Mouse (Mus musculus) CH12F3 (cell line): ENCODE results near the gene Ttc1.

ENCODE experiments used
- in situ Hi-C: fragments of 300-500 bp; cut with MboI; formaldehyde crosslinking; loops from 2 replicates; pipeline ENCODE4 v1.14.3; 2020; ENCODE audit warnings: low sequenced_read_pairs

The Ttc1 gene

DNA sequence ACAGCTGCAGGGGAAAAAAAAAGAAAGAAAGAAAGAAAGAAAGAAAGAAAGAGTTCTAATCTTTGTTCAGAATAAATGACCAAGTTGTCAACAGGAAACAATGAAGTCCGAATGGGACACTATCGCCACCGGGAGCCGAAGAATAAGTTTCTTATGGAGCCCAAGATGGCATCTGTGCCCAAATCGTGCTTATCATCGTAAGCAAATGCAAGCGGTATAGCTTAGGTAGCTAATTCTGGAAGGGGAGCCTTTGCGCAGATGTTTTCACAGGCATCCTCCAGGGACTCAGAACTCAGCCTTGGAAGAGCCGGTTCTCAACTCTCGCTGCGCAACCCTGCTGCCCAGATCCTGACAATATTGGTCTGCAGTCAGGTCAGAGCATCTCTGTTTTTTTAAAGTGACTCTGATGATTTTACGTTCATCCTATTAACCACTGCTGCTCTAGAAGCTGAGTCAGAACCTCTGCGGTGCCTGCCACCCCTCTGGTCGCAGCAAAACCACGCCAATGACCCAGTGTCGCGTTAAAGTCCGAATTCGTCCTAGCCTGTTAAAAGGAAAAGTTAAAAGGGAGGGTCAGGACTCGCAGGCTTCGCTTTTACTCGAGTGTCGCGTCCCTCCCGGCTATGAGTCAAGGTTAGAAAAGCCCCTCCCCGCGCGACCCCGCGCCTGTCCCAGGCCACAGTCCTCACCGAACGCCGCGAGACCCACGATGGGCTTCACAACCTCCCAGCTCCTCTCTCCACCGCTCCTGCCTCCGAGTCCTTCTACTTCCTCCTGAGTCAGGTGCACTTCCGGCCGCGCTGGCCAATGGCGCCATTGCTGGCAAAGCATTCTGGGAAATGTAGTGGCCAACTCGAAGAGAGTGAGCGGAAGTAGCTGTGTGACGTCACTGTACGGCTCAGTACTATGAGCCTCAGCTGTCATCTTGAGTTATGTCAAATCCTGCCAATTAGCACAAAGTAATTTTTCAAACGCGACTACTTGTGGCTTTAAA is at the start of gene Ttc1:
TSS of gene Ttc1 (minus strand) at position 776 of the 994 bp plus-strand sequence.
- in situ Hi-C loops = no loop called here

DNA sequence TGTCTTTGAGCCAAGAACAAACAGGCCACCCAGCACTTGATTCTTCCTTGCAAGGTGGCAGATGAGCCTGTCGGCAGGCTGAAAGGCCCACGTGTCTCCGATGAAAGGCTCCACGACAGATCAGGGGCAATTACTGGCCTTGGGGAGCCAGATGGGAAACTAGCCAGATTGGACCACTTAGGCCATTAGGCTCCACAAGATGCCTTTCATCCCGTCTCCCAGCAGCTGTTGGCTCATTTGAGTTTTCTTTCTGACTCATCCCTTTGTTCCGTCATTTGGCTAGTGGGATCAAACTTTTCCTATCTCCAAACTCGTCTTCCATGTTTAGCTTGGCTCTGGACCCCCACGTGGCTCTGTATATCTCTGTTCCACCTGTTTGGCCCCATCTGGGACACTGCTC is 48.2 kb upstream of the Ttc1 start:
- in situ Hi-C loops = no loop called here

DNA sequence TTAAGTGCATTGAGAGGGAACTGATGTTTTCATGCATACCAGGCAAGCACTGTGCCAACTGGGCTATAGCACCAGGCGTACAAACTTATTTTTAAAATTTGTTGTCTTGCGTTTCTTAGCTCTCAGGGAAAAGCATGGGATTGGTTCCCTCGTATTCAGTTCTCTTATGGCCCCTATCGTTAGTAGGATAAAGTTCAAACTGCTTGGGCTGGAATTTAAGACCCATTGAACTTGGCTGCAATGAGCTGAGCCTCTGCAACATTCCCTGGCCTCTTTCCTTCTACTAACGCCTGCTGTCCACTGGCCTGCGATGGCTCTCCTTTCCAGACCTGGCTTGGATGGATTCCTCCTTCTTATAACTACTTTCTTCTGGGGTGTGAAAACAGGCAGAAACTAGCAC is 42.6 kb upstream of the Ttc1 start:
- in situ Hi-C loops = no loop called here

- in situ Hi-C loops = loop anchor here (10.0 kb wide), 1 partner anchor 541 kb away; no protein-coding TSS in a partner anchor
Measured at GRCm38 (mm10) chr11:43783772-43784171, 36.0 kb upstream of the Ttc1 start.

DNA sequence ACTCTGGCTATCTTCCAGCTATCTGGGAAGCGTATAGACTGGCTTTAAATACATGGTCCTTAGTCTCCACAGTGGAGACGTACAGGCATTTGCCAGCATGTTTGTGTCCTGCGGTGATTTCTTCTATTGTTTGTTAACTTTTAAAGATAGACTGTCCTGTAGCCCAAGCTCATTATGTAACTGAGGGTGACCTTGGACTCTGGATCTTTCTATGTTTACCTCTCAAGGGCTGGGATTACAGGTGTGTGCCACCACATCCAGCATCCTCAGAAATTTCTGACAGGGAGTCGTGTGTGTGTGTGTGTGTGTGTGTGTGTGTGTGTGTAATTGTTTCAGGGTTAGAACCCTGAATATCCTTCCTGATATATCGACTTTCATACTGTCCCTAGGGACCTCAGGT is 35.3 kb upstream of the Ttc1 start:
- in situ Hi-C loops = loop anchor here (10.0 kb wide), 1 partner anchor 542 kb away; no protein-coding TSS in a partner anchor

GRCm38 (mm10) chr11:43779551-43779950 is 31.7 kb upstream of the Ttc1 start:
- in situ Hi-C loops = no loop called here

DNA sequence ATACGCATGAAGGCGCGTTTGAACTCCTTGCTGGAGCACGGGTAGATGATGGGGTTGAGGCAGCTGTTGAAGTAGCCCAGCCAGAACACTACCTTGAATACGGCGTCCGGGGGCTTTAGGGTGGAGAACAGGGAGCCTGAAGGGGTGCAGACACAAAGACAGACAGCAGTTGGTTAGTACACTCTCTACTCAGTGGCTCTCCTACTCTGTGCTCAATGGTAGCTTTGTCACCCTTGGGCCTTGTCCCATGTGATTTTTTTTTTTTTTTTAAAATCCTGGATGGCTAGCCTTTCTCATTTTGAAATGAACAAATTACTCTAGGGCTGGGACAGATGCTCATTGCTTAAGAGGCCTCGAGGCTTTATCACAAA is 28.5 kb upstream of the Ttc1 start:
- in situ Hi-C loops = no loop called here

DNA sequence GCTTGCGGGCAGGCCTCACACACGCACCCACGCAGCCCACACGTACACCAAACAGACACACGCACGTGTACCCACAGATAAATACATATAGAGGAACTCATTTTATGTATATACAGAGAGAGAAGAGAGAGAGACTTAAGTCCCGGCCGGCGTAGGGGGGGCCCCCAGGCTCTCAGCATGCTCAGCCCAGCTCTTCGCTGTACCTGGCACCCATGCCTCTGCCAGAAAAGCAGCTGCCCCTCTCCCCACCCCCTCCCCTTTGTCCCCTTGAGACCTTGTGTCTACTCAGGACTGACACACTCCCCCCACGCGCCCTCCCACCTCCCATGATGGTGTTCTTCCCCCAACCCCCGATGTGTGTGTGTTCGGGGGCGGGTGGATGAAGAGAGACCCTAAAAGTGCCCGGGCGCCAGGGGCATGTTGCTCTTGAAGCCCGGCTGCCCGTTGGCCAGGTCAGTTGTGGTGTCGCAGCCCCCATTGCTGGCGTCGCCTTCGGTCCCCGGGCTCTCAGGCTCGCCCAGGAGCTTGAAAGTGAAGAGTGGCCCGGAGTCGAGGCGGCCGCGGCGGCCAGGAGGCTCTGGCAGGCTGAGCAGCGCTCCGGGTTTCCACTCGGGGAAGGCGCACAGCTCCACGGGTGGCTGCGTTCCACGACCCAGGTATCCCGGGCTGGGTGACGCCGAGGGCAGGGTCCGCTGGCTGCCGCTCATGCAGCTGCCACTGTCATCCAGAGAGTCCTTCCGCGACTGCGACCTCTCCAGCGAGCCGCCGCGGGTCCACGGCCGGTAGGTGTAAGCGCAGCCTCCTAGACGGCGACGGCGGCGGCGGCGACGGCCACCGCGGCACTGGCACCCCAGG is 27.9 kb upstream of the Ttc1 start:
- in situ Hi-C loops = no loop called here

- in situ Hi-C loops = no loop called here
Measured at GRCm38 (mm10) chr11:43773725-43774124, 25.9 kb upstream of the Ttc1 start.

DNA sequence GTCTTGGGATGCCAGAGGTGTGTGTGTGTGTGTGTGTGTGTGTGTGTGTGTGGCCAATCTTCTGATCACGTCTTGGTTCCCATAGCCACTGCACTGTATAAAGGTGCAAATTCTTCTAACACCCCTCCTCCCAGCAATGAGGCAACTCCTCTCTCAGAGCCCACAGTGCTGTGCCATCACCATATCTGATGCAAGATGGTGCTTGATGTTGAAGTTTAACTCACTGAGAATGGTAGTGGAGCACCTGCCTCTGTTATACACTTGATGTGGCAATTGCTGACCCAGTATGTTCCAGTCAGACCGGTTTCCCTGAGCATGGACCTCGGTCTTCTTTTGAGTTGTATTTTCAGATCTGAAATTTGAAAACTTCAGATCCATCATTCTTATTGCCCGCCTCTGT is 22.3 kb upstream of the Ttc1 start:
- in situ Hi-C loops = no loop called here

- in situ Hi-C loops = no loop called here
Measured at GRCm38 (mm10) chr11:43767749-43768148, 19.9 kb upstream of the Ttc1 start.

GRCm38 (mm10) chr11:43766922-43767648 is 19.3 kb upstream of the Ttc1 start:
- in situ Hi-C loops = no loop called here

GRCm38 (mm10) chr11:43758436-43758835 is 10.6 kb upstream of the Ttc1 start:
- in situ Hi-C loops = no loop called here

DNA sequence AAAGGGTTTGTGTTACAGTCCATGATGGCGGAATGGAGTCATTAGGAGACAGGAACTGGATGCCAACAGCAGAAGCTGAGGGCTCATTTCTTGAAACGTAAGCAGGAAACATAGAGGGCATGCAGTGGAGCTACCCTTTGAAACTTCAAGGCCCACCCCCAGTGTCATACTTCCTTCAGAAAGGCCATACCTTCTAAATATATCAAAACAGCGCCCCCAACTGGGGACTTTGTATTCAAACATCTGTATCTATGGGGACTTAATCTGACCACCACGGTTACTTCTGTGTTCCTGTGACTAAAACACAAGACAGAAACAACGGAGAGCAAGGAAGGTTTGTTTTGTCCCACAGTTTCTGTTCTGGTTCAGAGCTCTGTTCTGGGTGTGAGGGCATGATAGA is 7.6 kb upstream of the Ttc1 start:
- in situ Hi-C loops = no loop called here

DNA sequence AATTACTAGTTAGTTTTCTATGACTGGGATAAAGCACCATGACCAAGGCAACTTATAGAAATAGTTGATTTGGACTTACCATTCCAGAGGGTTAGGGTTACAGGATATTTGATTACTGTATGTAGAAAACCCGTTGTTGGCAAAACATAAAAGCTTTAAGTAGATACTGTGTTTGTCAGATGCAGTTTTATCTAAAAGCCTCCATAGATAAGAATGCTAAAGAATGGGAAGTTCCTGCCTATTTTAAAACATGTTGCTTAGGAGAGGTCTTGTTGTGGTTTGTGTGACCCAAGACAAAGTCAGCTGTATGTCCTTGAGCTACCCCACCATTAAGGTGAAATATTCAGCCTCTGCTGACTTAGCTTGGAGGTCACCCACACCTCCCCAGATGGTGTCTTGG is 6.8 kb upstream of the Ttc1 start:
- in situ Hi-C loops = no loop called here

GRCm38 (mm10) chr11:43751542-43751941 is 3.7 kb upstream of the Ttc1 start:
- in situ Hi-C loops = no loop called here

GRCm38 (mm10) chr11:43728737-43729301 is 19.0 kb downstream of the Ttc1 start:
- in situ Hi-C loops = no loop called here

- in situ Hi-C loops = no loop called here
Measured at GRCm38 (mm10) chr11:43727796-43728195, 20.0 kb downstream of the Ttc1 start.

DNA sequence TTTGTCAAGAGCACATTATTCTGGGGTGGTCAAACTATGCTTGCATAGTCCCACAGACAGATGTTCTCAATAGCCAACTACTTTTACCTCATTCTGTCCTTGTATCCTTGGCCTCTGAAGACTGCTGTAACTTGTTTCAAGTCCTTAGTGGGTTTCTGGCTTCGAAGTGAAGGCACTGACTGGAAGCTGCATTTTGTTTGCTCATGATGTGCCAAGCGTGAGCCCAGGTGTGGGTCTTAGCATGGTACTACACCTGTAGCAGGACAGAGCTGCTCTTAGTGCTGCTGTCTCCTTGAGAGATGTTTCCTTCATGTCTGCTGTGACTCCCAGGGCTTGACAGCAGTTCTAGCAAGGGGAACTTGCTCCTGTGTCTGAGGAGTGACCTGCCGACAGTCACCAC is 24.4 kb downstream of the Ttc1 start:
- in situ Hi-C loops = no loop called here

DNA sequence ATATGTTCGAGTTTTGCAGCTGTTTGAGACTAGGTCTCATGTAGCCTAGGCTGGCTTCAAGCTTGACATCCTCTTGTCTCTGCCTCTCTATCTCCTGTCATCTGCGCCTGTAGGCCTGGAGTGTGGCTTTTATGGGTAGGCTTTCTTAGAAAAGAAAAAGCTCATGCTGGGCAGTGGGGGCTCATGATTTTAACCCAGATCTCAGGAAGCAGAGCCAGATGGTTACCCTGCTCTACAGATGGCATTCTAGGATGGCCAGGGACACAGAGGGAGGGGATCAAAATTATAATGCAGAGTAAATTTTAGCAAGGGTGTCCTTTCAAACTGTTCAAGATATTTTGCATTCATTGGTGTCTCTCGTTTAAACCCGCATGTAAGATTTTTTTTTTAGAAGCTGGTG is 35.6 kb downstream of the Ttc1 start:
- in situ Hi-C loops = no loop called here

GRCm38 (mm10) chr11:43708409-43708808 is 39.4 kb downstream of the Ttc1 start:
- in situ Hi-C loops = no loop called here
